Mouse (Mus musculus) ES-Bruce4 (cell line): Measurements from ENCODE around the gene Olfr577.

Source experiments
- CTCF ChIP-seq: IDR thresholded peaks from one replicate; pipeline ENCODE4 v1.8.1; 2011; ENCODE audit warnings: low read depth, low read length
- EP300 ChIP-seq: IDR thresholded peaks from 2 replicates; pipeline ENCODE4 v1.6.1; 2011; ENCODE audit warnings: low read depth, low read length; ENCODE audit not compliant: insufficient read depth
- POLR2A ChIP-seq: IDR thresholded peaks from one replicate; pipeline ENCODE4 v1.8.1; 2011; ENCODE audit warnings: low read length; ENCODE audit not compliant: insufficient read depth

DNA sequence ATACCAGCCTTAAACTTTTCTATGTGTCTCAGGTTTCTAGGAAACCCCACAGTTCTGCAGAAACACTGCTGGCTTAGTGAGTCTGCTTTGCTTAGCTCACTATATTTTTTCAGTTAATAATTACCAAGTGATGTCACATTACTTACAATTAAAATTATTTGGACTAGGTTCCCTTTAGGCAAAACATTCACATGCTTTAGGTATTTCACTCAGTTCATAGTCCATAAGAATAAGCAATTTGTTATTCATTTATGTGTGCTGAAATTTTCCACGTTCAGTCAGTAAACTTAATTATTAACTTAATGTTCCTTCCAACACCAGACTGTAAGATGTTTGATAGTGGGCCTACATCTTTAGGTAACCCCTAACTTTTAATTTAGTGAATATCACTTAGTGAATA lies 25.0 kb downstream of the Olfr577 start:
- no peak for TF ChIP-seq POLR2A
- TF ChIP-seq CTCF, result no peak
- no peak for TF ChIP-seq EP300
